Mouse (Mus musculus): ENCODE measurements around the gene Usp10. TPM values are rescaled to one million over a fixed set of nuclear protein-coding genes. Genes with fewer than 3 reads are reported as not detected.

The Usp10 gene
- polyA plus RNA-seq, 1 experiment = 40.9 TPM

GRCm38 (mm10) chr8:120004154-120004702 is 94.1 kb downstream of the Usp10 start:
- no peak overlapping the region for H3K4me3 ChIP-seq (ENCODE audit: insufficient read depth, low read depth, low read length)
- H3K27ac ChIP-seq (replicated peaks; ENCODE audit: low read depth, low read length) = no peak overlapping the region
- H3K4me1 ChIP-seq (ENCODE audit: control insufficient read depth, insufficient read depth, insufficient read length, low read length) = no peaks in the 10 kb centered on the region; the same call in 1 of the 2 replicates

- no peak overlapping the region for H3K4me3 ChIP-seq (ENCODE audit: insufficient read depth, low read depth, low read length)
- H3K4me1 ChIP-seq (ENCODE audit: control insufficient read depth, insufficient read depth, insufficient read length, low read length) = no peaks in the 10 kb centered on the region; the same call in 1 of the 2 replicates
- H3K27ac ChIP-seq (replicated peaks; ENCODE audit: low read depth, low read length) = no peak overlapping the region
Observed at GRCm38 (mm10) chr8:120004705-120005381, 94.7 kb downstream of the Usp10 start.

DNA sequence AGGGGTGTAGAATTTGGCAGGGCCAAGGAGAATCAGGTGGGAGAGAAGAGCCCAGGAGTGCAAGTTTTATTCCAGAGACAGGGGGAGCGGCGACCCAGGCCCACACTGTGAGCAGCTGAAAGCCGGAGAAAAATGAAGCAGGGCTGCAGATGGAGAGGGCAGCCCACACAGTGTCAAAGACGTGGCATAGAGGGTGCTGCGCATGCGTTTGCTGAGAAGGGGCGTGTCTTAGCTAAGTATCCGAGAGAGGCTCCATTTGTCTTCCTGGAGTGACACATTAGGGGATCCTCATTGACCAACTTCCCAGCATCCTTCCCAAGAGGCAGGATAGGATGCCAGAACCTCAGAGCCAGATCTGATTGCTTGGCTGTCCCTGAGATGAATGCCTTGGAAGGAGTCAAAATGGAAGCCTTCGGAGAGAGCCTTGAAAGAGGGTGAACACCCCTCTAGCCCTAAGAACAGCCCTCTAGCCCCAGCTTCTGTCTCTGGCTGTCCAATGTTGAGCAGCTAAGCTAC is 96.5 kb downstream of the Usp10 start:
- Histone ChIP-seq H3K27ac (replicated peaks; ENCODE audit: low read depth, low read length) (no peak overlapping the region), H3K4me3 (ENCODE audit: insufficient read depth, low read depth, low read length) (no peak overlapping the region), H3K4me1 (ENCODE audit: control insufficient read depth, insufficient read depth, insufficient read length, low read length) (no peaks in the 10 kb centered on the region; the same call in 1 of the 2 replicates)

Other genes starting within 250 kb of the Usp10 start
- 1.7 and 3.0 TPM in 2 replicates for gene Wfdc1, start 244.0 kb upstream of the Usp10 start, polyA plus RNA-seq (2012; ENCODE audit: insufficient read depth, insufficient read length, missing spikeins)
- not detected in 2 replicates for gene Atp2c2, start 210.4 kb upstream of the Usp10 start, polyA plus RNA-seq (2012; ENCODE audit: insufficient read depth, insufficient read length, missing spikeins)
- gene Tldc1, start 131.9 kb upstream of the Usp10 start, polyA plus RNA-seq (2012; ENCODE audit: insufficient read depth, insufficient read length, missing spikeins) = 1.7 and 3.4 TPM in 2 replicates
- gene Cotl1, start 69.8 kb upstream of the Usp10 start, polyA plus RNA-seq (2012; ENCODE audit: insufficient read depth, insufficient read length, missing spikeins) = 16.9 and 18.2 TPM in 2 replicates
- 2.7 and 4.0 TPM in 2 replicates for gene Klhl36, start 48.1 kb upstream of the Usp10 start, polyA plus RNA-seq (2012; ENCODE audit: insufficient read depth, insufficient read length, missing spikeins)
- gene Gm20388, start 481 bp downstream of the Usp10 start, polyA plus RNA-seq (2012; ENCODE audit: insufficient read depth, insufficient read length, missing spikeins) = 40.2 and 44.7 TPM in 2 replicates
- gene Crispld2, start 82.1 kb downstream of the Usp10 start, polyA plus RNA-seq (2012; ENCODE audit: insufficient read depth, insufficient read length, missing spikeins) = 6.9 and 8.3 TPM in 2 replicates
- 21.9 TPM in 2 replicates for gene Zdhhc7, start 191.1 kb downstream of the Usp10 start, polyA plus RNA-seq (2012; ENCODE audit: insufficient read depth, insufficient read length, missing spikeins)
- 4.2 and 4.5 TPM in 2 replicates for gene 6430548M08Rik, start 203.8 kb downstream of the Usp10 start, polyA plus RNA-seq (2012; ENCODE audit: insufficient read depth, insufficient read length, missing spikeins)

All from brown adipose tissue, adult 24 weeks (tissue).